Mouse (Mus musculus) lung, embryonic 14.5 days (tissue): ENCODE data around the gene Tac2. TPM values are rescaled to one million over a fixed set of nuclear protein-coding genes. Genes with fewer than 3 reads are reported as not detected.

Experiments used
- ATAC-seq: fragments of 200-750 bp; cut with Nextera tagmentation; 2 replicates; pipeline ENCODE4 v1.8.0; 2017; ENCODE audit warnings: mild to moderate bottlenecking, moderate TSS enrichment, moderate library complexity; ENCODE audit not compliant: insufficient read depth
- DNase-seq: peaks from one replicate; pipeline ENCODE4 v3.0.0-alpha.2; 2015
- H3K27ac ChIP-seq: fragments of 300-500 bp; sonication (generic); 2 replicates; pipeline ENCODE4 v1.5.1; 2014; ENCODE audit warnings: low read depth, mild to moderate bottlenecking, moderate library complexity
- H3K27me3 ChIP-seq: fragments of 300-500 bp; sonication (generic); 2 replicates; pipeline ENCODE4 v1.6.1; 2014; ENCODE audit warnings: low read length, control low read depth; ENCODE audit not compliant: insufficient read depth
- H3K36me3 ChIP-seq: fragments of 300-500 bp; sonication (generic); 2 replicates; pipeline ENCODE4 v1.6.1; 2014; ENCODE audit warnings: control low read depth; ENCODE audit not compliant: insufficient read depth
- H3K4me1 ChIP-seq: fragments of 300-500 bp; sonication (generic); 2 replicates; pipeline ENCODE4 v1.6.1; 2014; ENCODE audit warnings: antibody characterized with exemption, control low read depth; ENCODE audit not compliant: insufficient read depth
- H3K4me2 ChIP-seq: fragments of 300-500 bp; sonication (generic); 2 replicates; pipeline ENCODE4 v1.6.1; 2014; ENCODE audit warnings: mild to moderate bottlenecking
- H3K4me3 ChIP-seq: fragments of 300-500 bp; sonication (generic); 2 replicates; pipeline ENCODE4 v1.5.1; 2014; ENCODE audit warnings: low read depth, low read length
- H3K9ac ChIP-seq: fragments of 300-500 bp; sonication (generic); 2 replicates; pipeline ENCODE4 v1.6.1; 2014
- H3K9me3 ChIP-seq: fragments of 300-500 bp; sonication (generic); 2 replicates; pipeline ENCODE4 v1.6.1; 2016; ENCODE audit warnings: low read depth, low read length, control low read depth
- CTCF ChIP-seq: IDR thresholded peaks from 2 replicates; pipeline ENCODE4 v1.5.1; 2016; ENCODE audit warnings: antibody characterized with exemption, low read depth
- WGBS: fragments of 180-500 bp; shearing (Covaris S2); extraction: QIAGEN DNeasy Blood & Tissue Kit; methylation state at CpG from one replicate; pipeline ENCODE4 v1.1.7; 2014; 5-methylcytosine and 5-hydroxymethylcytosine counted together
- polyA plus RNA-seq: library from polyadenylated mRNA; unstranded; fragments of >200 nt; fragmentation: Nextera tagmentation; extraction: Ambion mirVana; gene quantifications from 2 replicates; pipeline ENCODE4 v1.2.1, GENCODE M21; 2014

Tac2 gene
- polyA plus RNA-seq, 1 experiment from 2014 or later = not detected

DNA sequence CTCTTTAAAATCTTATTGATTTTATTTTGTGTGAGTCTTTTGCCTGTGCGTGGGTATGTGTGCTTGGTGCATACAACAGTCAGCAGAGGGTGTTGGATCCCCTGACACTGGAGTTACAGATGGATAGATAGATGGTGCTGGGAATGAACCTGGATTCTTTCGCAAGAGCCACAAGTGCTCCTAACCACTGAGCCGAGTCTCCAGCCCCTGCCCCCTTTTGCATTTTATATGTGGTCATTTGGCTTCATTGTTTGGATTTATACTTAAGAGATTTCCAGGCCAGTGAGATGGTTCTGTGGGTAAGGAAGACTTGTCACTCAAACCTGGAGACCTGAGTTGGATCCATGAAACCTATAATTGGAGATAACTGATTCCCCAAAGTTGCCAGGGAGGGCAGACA is 44.4 kb upstream of the Tac2 start:
- WGBS = 75% methylated on average over 3 of the region's 3 CpGs

DNA sequence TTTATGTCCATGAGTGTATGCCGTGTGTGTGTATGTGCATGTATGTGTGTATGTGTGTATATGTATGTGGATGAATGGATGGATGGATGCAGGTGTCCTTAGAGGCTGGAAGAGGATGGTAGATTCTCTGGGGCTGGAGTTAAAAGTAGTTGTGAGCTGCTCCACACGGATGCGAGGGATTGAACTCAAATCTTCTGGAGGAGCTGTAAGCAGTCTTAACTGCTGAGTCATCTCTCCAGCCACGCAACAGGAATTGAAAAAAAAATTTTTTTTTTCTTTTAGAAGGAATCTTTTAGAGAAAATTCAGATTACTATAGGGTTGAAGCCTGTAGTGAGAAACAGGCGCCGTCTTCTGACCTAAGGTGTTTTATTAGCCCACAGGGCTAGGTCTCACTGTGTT is 41.4 kb upstream of the Tac2 start:
- TF ChIP-seq CTCF = no peak
- H3K36me3 ChIP-seq = no peaks in the 10 kb centered on the region
- H3K27me3 ChIP-seq = no peaks in the 10 kb centered on the region
- no peak overlapping the region for H3K4me2 ChIP-seq
- H3K4me3 ChIP-seq = no peak overlapping the region
- DNase-seq = no peak
- H3K4me1 ChIP-seq = no peaks in the 10 kb centered on the region
- ATAC-seq = no peak
- H3K9ac ChIP-seq = no peak overlapping the region
- WGBS = 81% methylated on average over 6 of the region's 6 CpGs
- no peak overlapping the region for H3K27ac ChIP-seq
- no peaks in the 10 kb centered on the region for H3K9me3 ChIP-seq

More for the DNA sequence above, 44.4 kb upstream of the Tac2 start:
- H3K36me3 ChIP-seq = no peaks in the 10 kb centered on the region
- no peak overlapping the region for H3K9ac ChIP-seq
- H3K27me3 ChIP-seq = no peaks in the 10 kb centered on the region
- H3K9me3 ChIP-seq = no peaks in the 10 kb centered on the region
- DNase-seq (no peak), ATAC-seq (no peak)
- H3K27ac ChIP-seq = no peak overlapping the region
- no peak overlapping the region for H3K4me3 ChIP-seq
- no peak for TF ChIP-seq CTCF
- no peaks in the 10 kb centered on the region for H3K4me1 ChIP-seq
- no peak overlapping the region for H3K4me2 ChIP-seq

DNA sequence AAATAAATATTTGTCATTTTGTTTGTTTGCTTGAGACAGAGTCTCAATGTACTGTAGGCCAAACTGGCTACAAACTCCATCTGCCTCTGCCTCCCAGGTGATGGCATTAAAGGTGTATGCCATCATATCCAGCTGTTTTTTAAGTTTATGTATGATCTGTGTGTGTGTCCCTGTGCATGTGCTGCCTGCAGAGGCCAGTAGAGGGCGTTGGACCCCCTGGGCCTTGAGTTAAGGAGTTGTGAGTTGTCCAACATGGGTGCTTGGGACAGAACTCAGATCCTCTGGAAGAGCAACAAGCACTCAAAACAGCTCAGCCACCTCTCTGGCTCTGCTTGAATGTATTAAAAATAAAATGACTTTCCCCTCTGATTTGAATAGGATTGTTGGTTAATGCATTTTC is 33.2 kb upstream of the Tac2 start:
- no peak overlapping the region for H3K4me3 ChIP-seq
- H3K9ac ChIP-seq = no peak overlapping the region
- TF ChIP-seq CTCF = peak; percentile 39
- no peak for ATAC-seq
- H3K4me1 ChIP-seq = no peaks in the 10 kb centered on the region
- no peak overlapping the region for H3K4me2 ChIP-seq
- DNase-seq = no peak
- H3K36me3 ChIP-seq = peaks cover 53% of the 10 kb centered on the region
- H3K27me3 ChIP-seq = no peaks in the 10 kb centered on the region
- WGBS = 15% methylated on average over 1 of the region's 1 CpGs
- no peak overlapping the region for H3K27ac ChIP-seq
- no peaks in the 10 kb centered on the region for H3K9me3 ChIP-seq

DNA sequence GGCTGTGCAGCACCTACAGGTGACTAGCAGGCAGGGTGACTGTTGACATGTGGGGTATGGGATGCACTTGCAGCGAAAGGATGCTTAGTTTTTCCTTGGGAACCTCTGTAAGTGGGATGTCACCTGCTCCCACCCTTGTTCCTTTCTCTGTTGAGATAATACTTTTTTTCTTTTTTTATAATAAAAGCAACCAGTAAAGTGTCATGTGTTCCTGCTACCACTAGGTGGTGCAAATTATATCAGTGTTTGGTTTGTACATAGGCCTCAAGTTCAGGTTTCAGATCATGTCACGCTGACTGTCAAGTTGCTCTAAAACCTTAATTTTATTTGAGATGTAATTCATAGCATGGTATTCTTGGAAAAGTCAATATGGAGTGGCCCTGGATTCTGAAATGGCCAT is 29.6 kb upstream of the Tac2 start:
- Histone ChIP-seq H3K9ac (no peak overlapping the region), H3K27ac (no peak overlapping the region), H3K4me3 (no peak overlapping the region), H3K36me3 (peaks cover 76% of the 10 kb centered on the region), H3K4me2 (no peak overlapping the region), H3K27me3 (no peaks in the 10 kb centered on the region), H3K9me3 (no peaks in the 10 kb centered on the region), H3K4me1 (no peaks in the 10 kb centered on the region)
- peak; percentile 41; the same call in 1 of the 2 replicates for ATAC-seq
- peak; percentile 80 for TF ChIP-seq CTCF
- peak; percentile 76 for DNase-seq
- 43% methylated on average over 2 of the region's 2 CpGs for WGBS

DNA sequence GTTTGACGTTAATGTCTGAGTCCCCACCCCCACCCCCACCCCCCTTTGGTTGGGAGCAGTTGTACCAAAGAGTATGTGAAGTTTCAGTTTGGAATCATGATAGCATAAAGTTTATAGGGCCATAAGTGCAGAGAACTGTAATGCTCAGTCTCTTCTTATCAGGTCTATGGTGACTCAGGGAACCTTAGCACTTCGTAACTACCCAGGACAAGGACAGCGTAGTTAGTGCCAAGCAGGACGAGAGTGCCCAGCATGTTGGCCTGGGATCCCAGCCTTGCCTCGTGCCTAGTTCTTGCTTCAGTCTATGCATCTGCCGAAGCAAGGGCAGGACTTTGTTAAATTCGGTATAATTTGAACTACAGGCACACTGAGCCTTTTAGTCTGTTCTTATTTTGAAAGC is 28.5 kb upstream of the Tac2 start:
- Histone ChIP-seq H3K27me3 (no peaks in the 10 kb centered on the region), H3K4me2 (no peak overlapping the region), H3K27ac (no peak overlapping the region), H3K9ac (no peak overlapping the region), H3K4me3 (no peak overlapping the region), H3K9me3 (no peaks in the 10 kb centered on the region), H3K4me1 (no peaks in the 10 kb centered on the region), H3K36me3 (peaks cover 70% of the 10 kb centered on the region)
- 88% methylated on average over 7 of the region's 7 CpGs for WGBS
- no peak for TF ChIP-seq CTCF
- ATAC-seq (no peak), DNase-seq (no peak)

DNA sequence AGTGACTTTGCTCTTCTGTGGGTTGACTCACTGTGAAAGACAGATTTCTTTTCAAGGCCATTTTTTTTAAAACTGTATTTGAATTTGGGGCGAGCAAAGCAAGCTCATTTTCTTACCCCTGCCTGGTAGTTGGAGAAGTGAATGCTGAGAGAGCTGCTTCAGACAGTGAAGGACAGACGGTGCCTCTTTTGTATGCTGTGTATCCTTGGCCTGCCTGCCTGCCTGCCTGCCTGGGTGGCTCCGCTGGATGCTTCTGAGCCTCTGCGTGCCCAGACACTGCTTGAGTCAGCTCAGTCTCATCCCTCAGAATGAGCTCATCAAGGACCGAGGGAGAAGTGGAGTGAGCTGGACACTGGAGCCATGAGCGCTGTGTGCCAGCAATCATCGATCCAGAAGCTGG is 25.3 kb upstream of the Tac2 start:
- TF ChIP-seq CTCF = no peak
- Histone ChIP-seq H3K36me3 (peaks cover 45% of the 10 kb centered on the region), H3K27me3 (no peaks in the 10 kb centered on the region), H3K4me3 (no peak overlapping the region), H3K9ac (no peak overlapping the region), H3K9me3 (no peaks in the 10 kb centered on the region), H3K27ac (no peak overlapping the region), H3K4me1 (no peaks in the 10 kb centered on the region), H3K4me2 (no peak overlapping the region)
- ATAC-seq = no peak
- WGBS = 92% methylated on average over 7 of the region's 7 CpGs
- DNase-seq = no peak

DNA sequence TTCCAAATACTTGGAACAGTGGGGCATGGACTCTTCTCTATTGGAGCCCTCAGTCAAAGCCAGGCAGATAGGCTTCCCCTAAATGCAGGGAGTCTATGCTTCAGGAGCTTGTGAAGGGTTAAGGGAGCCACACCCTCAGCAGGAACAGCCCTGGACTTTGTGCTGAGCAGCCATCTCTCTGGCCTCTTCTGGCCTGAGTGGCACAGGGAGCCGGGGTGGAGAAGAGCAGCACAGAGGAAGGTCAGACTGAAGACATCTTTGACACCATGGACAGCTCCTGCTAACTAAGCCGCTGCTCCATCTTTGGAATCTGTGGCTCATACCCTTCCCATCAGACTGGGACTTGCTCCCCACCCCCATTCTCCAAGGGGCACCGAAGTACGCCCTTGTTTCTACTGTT is 21.0 kb upstream of the Tac2 start:
- WGBS = 40% methylated on average over 4 of the region's 4 CpGs
- H3K4me3 ChIP-seq = no peak overlapping the region
- H3K27ac ChIP-seq = no peak overlapping the region
- no peak overlapping the region for H3K9ac ChIP-seq
- no peak for TF ChIP-seq CTCF
- DNase-seq (peak; percentile 67), ATAC-seq (no peak)
- no peaks in the 10 kb centered on the region for H3K9me3 ChIP-seq
- no peak overlapping the region for H3K4me2 ChIP-seq
- H3K36me3 ChIP-seq = peaks cover 9% of the 10 kb centered on the region
- H3K27me3 ChIP-seq = no peaks in the 10 kb centered on the region
- no peaks in the 10 kb centered on the region for H3K4me1 ChIP-seq

DNA sequence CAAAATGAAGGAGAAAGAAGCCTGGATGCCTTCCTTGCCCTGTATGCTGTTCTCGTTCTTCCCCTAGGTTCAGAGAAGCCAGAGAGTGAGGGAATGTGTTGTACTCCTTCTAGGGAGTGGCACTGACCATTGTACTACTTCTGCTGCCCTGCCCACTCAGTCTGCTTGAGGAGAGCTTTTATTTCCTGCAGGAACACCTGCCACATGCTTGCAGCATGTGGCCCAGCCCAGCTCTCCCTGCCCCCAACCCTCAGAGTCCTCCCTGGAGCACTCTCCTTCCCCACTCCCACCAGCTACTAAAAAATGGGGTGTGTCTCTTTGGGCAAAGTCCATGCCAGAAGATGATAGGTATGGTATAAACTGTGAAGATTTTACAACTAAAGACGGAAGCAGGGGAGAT is 20.0 kb upstream of the Tac2 start:
- WGBS = 45% methylated on average over 2 of the region's 2 CpGs
- Histone ChIP-seq H3K4me2 (no peak overlapping the region), H3K36me3 (no peaks in the 10 kb centered on the region; the same call in 1 of the 2 replicates), H3K27me3 (no peaks in the 10 kb centered on the region), H3K27ac (no peak overlapping the region), H3K4me1 (no peaks in the 10 kb centered on the region), H3K9ac (no peak overlapping the region), H3K9me3 (no peaks in the 10 kb centered on the region), H3K4me3 (no peak overlapping the region)
- no peak for DNase-seq
- ATAC-seq = no peak
- no peak for TF ChIP-seq CTCF
